Mouse (Mus musculus): ENCODE measurements around the gene Arhgef17. TPM values are rescaled to one million over a fixed set of nuclear protein-coding genes. Genes with fewer than 3 reads are reported as not detected.

The Arhgef17 gene
- polyA plus RNA-seq, 1 experiment from 2014 or later = 6.5 TPM

DNA sequence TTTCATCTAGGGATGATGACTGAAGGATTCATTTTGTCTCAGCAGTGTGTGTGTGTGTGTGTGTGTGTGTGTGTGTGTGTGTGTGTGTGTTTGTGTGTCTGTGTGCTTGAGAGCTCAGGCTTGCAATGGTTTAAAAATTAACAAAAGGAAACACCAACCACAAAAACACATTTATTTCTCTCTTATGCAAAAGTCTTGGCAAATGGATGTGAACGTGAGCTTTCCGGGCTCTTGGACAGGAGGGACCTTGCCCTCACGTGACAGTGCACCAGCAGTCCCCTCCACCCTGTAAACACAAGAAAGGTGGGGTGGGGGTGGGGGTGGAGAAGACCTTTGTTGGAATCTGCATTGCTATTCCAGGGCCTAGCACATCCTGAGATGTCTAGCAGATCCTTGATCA, 5.6 kb upstream of the Arhgef17 start:
- 83% methylated on average over 3 of the region's 3 CpGs for WGBS

GRCm38 (mm10) chr7:100933520-100933919, 1.6 kb upstream of the Arhgef17 start:
- Histone ChIP-seq H3K4me1 (peaks cover 42% of the 10 kb centered on the region), H3K27me3 (peaks cover 30% of the 10 kb centered on the region; the same call in 1 of the 2 replicates), H3K9me3 (no peaks in the 10 kb centered on the region), H3K4me3 (replicated peaks) (no peak overlapping the region), H3K36me3 (replicated peaks) (no peaks in the 10 kb centered on the region), H3K9ac (no peak overlapping the region), H3K27ac (no peak overlapping the region), H3K4me2 (no peak overlapping the region)
- no peak for ATAC-seq (ENCODE audit: low FRiP score)

More for the DNA sequence above, 5.6 kb upstream of the Arhgef17 start:
- H3K4me1 ChIP-seq = peaks cover 6% of the 10 kb centered on the region; the same call in 1 of the 2 replicates
- 0 out of 2 replicates have a peak, but pooled peaks cover 9% of the 10 kb centered on the region for H3K27me3 ChIP-seq
- H3K4me3 ChIP-seq (replicated peaks) = no peak overlapping the region
- no peak overlapping the region for H3K9ac ChIP-seq
- no peak for ATAC-seq (ENCODE audit: low FRiP score)
- no peak overlapping the region for H3K4me2 ChIP-seq
- H3K27ac ChIP-seq = no peak overlapping the region
- no peaks in the 10 kb centered on the region for H3K36me3 ChIP-seq (replicated peaks)
- no peaks in the 10 kb centered on the region for H3K9me3 ChIP-seq

GRCm38 (mm10) chr7:100932481-100933007, 637 bp upstream of the Arhgef17 start:
- peak overlapping the region; percentile 79 for H3K9ac ChIP-seq
- ATAC-seq (ENCODE audit: low FRiP score) = peak; percentile 85
- WGBS = 0% methylated on average over 27 of the region's 27 CpGs
- no peaks in the 10 kb centered on the region for H3K36me3 ChIP-seq (replicated peaks)
- H3K27ac ChIP-seq = peak overlapping the region; percentile 96
- peaks cover 30% of the 10 kb centered on the region; the same call in 1 of the 2 replicates for H3K27me3 ChIP-seq
- H3K4me1 ChIP-seq = peaks cover 52% of the 10 kb centered on the region
- no peaks in the 10 kb centered on the region for H3K9me3 ChIP-seq
- peak overlapping the region; percentile 67 for H3K4me3 ChIP-seq (replicated peaks)
- peak overlapping the region; percentile 89 for H3K4me2 ChIP-seq

DNA sequence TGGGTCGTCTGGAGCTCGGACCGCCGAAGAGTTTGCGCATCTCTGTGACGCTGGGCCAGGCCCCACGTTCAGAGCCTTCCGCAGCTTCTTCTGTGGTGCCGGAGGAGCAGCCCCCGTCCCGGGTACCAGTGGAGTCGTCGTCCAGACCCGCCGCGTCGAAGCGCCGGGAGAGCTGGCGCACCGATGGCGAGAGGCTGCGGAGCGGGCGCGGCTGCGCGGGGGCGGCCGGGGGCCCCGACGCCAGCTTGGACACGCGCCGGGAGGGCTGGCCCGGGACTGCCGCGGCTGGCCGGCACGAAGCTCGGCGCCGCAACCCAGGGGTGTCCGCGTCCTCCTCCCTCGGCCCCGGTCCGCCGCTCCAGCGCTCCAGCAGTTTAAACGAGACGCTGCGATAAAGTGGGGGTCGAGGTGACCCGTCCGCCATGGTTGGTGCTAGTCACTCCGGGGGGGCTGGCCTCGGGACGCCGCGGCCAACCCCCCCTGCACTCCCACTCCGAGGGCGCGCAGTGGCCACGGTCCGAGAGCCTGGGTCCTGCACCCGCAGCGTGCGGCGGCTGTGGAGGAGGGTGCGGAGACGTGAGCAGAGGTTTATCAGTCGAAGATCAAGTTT, 486 bp downstream of the Arhgef17 start:
- under 1% methylated on average over 57 of the region's 73 CpGs for WGBS
- H3K27me3 ChIP-seq = peaks cover 30% of the 10 kb centered on the region; the same call in 1 of the 2 replicates
- H3K4me2 ChIP-seq = peak overlapping the region; percentile 89
- no peaks in the 10 kb centered on the region for H3K36me3 ChIP-seq (replicated peaks)
- H3K9me3 ChIP-seq = no peaks in the 10 kb centered on the region
- peak; percentile 24 for ATAC-seq (ENCODE audit: low FRiP score)
- H3K9ac ChIP-seq = peak overlapping the region; percentile 79
- H3K4me1 ChIP-seq = peaks cover 63% of the 10 kb centered on the region
- H3K4me3 ChIP-seq (replicated peaks) = peak overlapping the region; percentile 67
- H3K27ac ChIP-seq = peak overlapping the region; percentile 96

GRCm38 (mm10) chr7:100930619-100931315, 1.1 kb downstream of the Arhgef17 start:
- Histone ChIP-seq H3K36me3 (replicated peaks) (no peaks in the 10 kb centered on the region), H3K27ac (peak overlapping the region; percentile 96), H3K4me2 (peak overlapping the region; percentile 89), H3K27me3 (peaks cover 30% of the 10 kb centered on the region; the same call in 1 of the 2 replicates), H3K4me3 (replicated peaks) (peak overlapping the region; percentile 67), H3K9ac (peak overlapping the region; percentile 79), H3K9me3 (no peaks in the 10 kb centered on the region), H3K4me1 (peaks cover 70% of the 10 kb centered on the region)
- no peak for ATAC-seq (ENCODE audit: low FRiP score)
- 3% methylated on average over 51 of the region's 53 CpGs for WGBS

DNA sequence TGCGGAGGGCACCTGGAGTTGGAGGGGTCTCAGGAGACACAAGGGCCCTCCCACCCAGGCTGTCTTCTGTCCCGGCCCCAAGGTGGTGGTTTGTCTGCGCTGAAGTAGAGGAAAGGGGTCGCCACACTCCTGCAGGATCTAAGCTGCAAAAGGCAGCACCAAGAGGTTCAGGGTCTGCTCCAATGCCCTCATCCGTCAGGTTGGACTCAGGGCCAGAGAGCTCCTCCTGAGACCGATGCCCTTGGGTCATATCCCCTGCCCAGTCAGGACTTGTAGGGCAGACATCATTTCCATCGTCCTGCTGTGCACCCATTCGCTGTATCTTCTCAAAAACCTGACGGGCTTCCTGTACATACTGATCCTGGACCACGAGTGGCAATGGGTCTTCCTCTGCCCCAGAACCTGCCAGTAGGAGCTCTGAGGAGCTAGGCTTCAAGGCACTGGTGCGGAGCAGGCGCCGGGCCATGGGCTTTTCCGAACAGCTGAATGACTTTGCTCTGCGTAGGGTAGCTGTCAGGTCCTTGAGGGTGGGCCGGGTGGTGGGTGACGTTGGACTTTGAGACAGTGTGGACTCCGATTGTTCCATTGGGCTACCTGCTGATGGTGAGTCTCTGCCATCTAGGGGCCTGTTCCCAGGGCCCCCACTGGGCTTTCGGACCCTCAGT, 2.1 kb downstream of the Arhgef17 start:
- H3K4me1 ChIP-seq = peaks cover 80% of the 10 kb centered on the region
- no peaks in the 10 kb centered on the region for H3K9me3 ChIP-seq
- peak overlapping the region; percentile 79 for H3K9ac ChIP-seq
- ATAC-seq (ENCODE audit: low FRiP score) = no peak
- H3K27me3 ChIP-seq = peaks cover 29% of the 10 kb centered on the region; the same call in 1 of the 2 replicates
- H3K36me3 ChIP-seq (replicated peaks) = no peaks in the 10 kb centered on the region
- 86% methylated on average over 19 of the region's 19 CpGs for WGBS
- H3K4me3 ChIP-seq (replicated peaks) = peak overlapping the region; percentile 67; the same call in 1 of the 2 replicates
- peak overlapping the region; percentile 89 for H3K4me2 ChIP-seq
- H3K27ac ChIP-seq = no peak overlapping the region

DNA sequence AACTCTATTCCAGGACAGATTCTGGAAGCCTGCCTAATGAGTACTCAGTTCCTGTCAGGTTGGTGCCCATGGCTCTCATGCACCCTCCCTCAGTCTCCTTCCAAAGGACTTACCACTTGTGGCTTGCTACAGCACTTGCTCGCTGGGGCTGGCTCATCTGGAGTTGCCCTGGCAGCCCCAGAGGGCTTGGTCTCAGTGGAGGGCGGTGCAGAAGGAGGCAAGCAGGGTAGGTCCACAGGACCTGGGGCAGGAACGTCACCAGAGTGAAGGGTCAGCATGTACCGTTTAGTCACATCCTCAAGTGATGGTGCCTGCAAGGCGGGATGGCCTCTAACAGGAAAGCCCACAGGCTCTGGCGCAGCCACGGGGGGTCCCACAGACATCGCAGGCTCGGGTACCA, 3.5 kb downstream of the Arhgef17 start:
- H3K9ac ChIP-seq = peak overlapping the region; percentile 56
- H3K27ac ChIP-seq = no peak overlapping the region
- peak overlapping the region; percentile 36 for H3K4me3 ChIP-seq (replicated peaks)
- H3K4me2 ChIP-seq = peak overlapping the region; percentile 89
- no peak for ATAC-seq (ENCODE audit: low FRiP score)
- peaks cover 87% of the 10 kb centered on the region for H3K4me1 ChIP-seq
- no peaks in the 10 kb centered on the region for H3K36me3 ChIP-seq (replicated peaks)
- WGBS = 61% methylated on average over 9 of the region's 9 CpGs
- peaks cover 21% of the 10 kb centered on the region; the same call in 1 of the 2 replicates for H3K27me3 ChIP-seq
- no peaks in the 10 kb centered on the region for H3K9me3 ChIP-seq

DNA sequence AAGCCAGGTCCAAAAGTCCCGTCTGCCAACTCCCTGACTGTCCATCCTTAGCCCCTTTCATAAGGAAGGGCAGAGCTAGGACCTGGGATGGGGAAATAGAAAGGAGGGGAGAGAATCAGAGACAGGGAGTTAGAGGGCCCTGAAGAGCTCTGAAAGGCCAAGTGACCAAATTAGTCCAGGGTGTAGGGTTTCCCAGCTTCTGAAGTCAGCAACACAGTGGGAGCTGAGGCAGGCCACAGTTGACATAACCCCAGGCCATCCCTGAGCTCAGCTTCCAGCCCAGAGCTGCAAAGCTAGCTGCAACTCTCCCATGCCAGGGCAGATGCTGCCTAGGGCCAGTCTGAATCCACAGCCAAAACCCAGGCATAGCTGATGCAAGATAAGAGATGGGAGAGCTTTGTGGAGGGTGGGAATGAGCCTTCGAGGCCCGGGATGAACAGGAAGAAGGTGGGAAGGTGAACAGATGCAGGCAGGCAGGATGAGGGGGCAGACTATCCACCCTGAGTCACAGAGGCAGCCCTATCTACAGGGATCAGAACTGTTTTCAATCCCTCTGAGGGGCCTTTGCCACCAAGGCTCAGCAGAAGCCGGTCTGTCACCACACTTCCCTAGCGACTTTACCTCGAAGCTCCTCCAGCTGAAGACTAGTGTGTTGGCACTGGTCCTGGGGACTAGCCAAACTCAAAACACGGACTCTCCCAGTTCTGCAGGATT, 4.5 kb downstream of the Arhgef17 start:
- peaks cover 84% of the 10 kb centered on the region for H3K4me1 ChIP-seq
- H3K9ac ChIP-seq = peak overlapping the region; percentile 56
- no peak for ATAC-seq (ENCODE audit: low FRiP score)
- peak overlapping the region; percentile 89 for H3K4me2 ChIP-seq
- H3K27ac ChIP-seq = no peak overlapping the region
- 34% methylated on average over 7 of the region's 7 CpGs for WGBS
- peaks cover 9% of the 10 kb centered on the region for H3K36me3 ChIP-seq (replicated peaks)
- H3K4me3 ChIP-seq (replicated peaks) = peak overlapping the region; percentile 36
- peaks cover 21% of the 10 kb centered on the region; the same call in 1 of the 2 replicates for H3K27me3 ChIP-seq
- no peaks in the 10 kb centered on the region for H3K9me3 ChIP-seq

DNA sequence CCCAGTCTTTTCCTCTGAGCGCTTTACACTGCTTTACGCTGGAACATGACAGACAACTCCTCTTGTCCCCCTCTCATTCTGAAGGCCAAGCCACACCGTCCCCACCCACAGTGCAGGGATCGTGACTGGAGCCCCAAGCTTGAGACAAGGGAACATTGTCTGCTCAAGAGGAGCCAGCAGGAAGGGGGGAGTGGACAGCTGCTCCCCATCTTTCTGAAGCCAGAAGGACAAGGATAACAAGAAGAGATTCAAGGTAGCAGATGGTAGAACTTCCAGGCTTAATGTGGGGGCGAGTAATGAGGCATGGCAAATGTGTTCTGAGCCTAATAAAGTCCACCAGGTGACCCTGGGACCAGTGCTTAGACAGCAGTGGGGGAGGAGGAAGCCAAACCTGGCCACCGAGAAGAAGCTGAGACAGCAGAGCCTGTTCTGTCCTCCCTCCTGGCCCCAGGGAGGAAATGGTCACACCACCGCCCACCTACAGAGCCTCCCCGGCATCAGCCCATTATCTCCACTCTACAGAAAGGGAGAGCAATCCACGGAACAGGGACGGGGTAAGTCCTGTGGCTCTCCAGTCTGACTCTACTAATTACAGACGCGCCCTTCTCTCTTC, 5.5 kb downstream of the Arhgef17 start:
- no peak for ATAC-seq (ENCODE audit: low FRiP score)
- H3K27ac ChIP-seq = no peak overlapping the region
- H3K36me3 ChIP-seq (replicated peaks) = peaks cover 18% of the 10 kb centered on the region
- no peaks in the 10 kb centered on the region for H3K9me3 ChIP-seq
- peaks cover 77% of the 10 kb centered on the region for H3K4me1 ChIP-seq
- peaks cover 16% of the 10 kb centered on the region; the same call in 1 of the 2 replicates for H3K27me3 ChIP-seq
- peak overlapping the region; percentile 89 for H3K4me2 ChIP-seq
- peak overlapping the region; percentile 36 for H3K4me3 ChIP-seq (replicated peaks)
- 29% methylated on average over 12 of the region's 12 CpGs for WGBS
- peak overlapping the region; percentile 29; the same call in 1 of the 2 replicates for H3K9ac ChIP-seq

GRCm38 (mm10) chr7:100924674-100925445, 7.0 kb downstream of the Arhgef17 start:
- WGBS = 23% methylated on average over 10 of the region's 10 CpGs
- Histone ChIP-seq H3K9ac (peak overlapping the region; percentile 44), H3K4me1 (peaks cover 68% of the 10 kb centered on the region), H3K4me3 (replicated peaks) (no peak overlapping the region), H3K36me3 (replicated peaks) (peaks cover 21% of the 10 kb centered on the region), H3K4me2 (peak overlapping the region; percentile 89), H3K27me3 (peaks cover 2% of the 10 kb centered on the region; the same call in 1 of the 2 replicates), H3K9me3 (no peaks in the 10 kb centered on the region), H3K27ac (0 out of 2 replicates have a peak overlapping the region, but pooled peaks have one; percentile 25)
- ATAC-seq (ENCODE audit: low FRiP score) = no peak

DNA sequence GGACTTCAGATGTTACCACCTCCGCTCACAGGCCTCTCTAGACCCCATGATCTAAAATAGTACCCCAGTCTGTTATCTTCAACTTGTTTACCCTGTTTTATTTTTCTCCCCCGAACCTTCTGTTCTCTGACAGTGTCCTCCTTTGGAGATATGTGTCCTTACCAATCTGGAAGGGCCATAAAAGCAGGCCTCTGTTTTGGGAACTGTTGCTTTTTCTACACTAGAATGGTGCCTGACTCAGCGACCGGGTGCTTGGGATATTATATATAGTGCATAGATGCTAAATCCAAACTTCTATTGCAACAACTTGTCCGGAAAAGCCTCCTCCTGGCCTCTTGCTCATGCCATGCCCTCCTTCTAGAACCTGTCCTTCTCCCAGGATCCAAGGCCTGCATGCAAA, 7.7 kb downstream of the Arhgef17 start:
- no peak overlapping the region for H3K4me2 ChIP-seq
- H3K4me1 ChIP-seq = peaks cover 68% of the 10 kb centered on the region
- peaks cover 21% of the 10 kb centered on the region for H3K36me3 ChIP-seq (replicated peaks)
- no peak overlapping the region for H3K9ac ChIP-seq
- no peaks in the 10 kb centered on the region for H3K27me3 ChIP-seq
- 0 out of 2 replicates have a peak overlapping the region, but pooled peaks have one; percentile 25 for H3K27ac ChIP-seq
- 93% methylated on average over 5 of the region's 5 CpGs for WGBS
- H3K4me3 ChIP-seq (replicated peaks) = no peak overlapping the region
- ATAC-seq (ENCODE audit: low FRiP score) = no peak
- H3K9me3 ChIP-seq = no peaks in the 10 kb centered on the region
